In genomic region chr2:124653161-124653560, GRCm38 (mm10) we compare ENCODE assay signal across 19 mouse cellular contexts.
A peak's percentile ranks its signal among the peaks of the same experiment; 100 is the strongest.
DNase-seq lines count a peak whose midpoint lies in the region; ATAC-seq and TF ChIP-seq lines count a peak whose summit lies in the region.
"Had no signal": no experiment of that assay in that cellular context is flagged by ENCODE, and none has a peak within 500 bp of the region (broad histone marks: within the 10 kb centered on the region; RNA-seq: fewer than 3 reads in every experiment).

No protein-coding gene starts in this region.

- no peak for DNase-seq in forebrain, embryonic 10.5 days (ENCODE audit: extremely low spot score, low spot score)
- DNase-seq in layer of hippocampus, adult 11-12 months (ENCODE audit: low spot score) = peak; percentile 35
- no peak for DNase-seq in layer of hippocampus, adult 9-10 months (ENCODE audit: low spot score)
- DNase-seq in cerebellum, adult 2 months = peak; percentile 58 to 82
- no peak for DNase-seq in ovary, postnatal 36 days (ENCODE audit: low spot score)
- no peak for DNase-seq in ovary, postnatal 14 days (ENCODE audit: low spot score)
- DNase-seq: adrenal gland, adult 2 months; heart, postnatal 36 days; right cerebral cortex, postnatal 25 days; thymus, postnatal 25 days had no signal

- H3K4me1 ChIP-seq in forebrain, embryonic 13.5 days = peaks cover 4% of the 10 kb centered on the region; the same call in 1 of the 2 replicates
- H3K4me1 ChIP-seq in forebrain, embryonic 10.5 days = no peaks in the 10 kb centered on the region
- peaks cover 14% of the 10 kb centered on the region for H3K4me1 ChIP-seq in cerebellum, adult 2 months (ENCODE audit: control insufficient read depth, insufficient read depth, low read length)
- H3K4me1 ChIP-seq in forebrain, embryonic 16.5 days (replicated peaks; ENCODE audit: control insufficient read depth, insufficient read depth, low read length) = peaks cover 9% of the 10 kb centered on the region
- H3K4me1 ChIP-seq: limb, embryonic 13.5 days had no signal

- H3K9me3 ChIP-seq in forebrain, embryonic 13.5 days (replicated peaks) = no peaks in the 10 kb centered on the region
- H3K9me3 ChIP-seq in forebrain, embryonic 10.5 days = no peaks in the 10 kb centered on the region
- H3K9me3 ChIP-seq in forebrain, embryonic 16.5 days (ENCODE audit: control insufficient read depth, low read length) = no peaks in the 10 kb centered on the region
- H3K9me3 ChIP-seq: embryonic facial prominence, embryonic 13.5 days; heart, embryonic 13.5 days; limb, embryonic 13.5 days had no signal

- H3K4me3 ChIP-seq in forebrain, embryonic 13.5 days = no peak overlapping the region
- H3K4me3 ChIP-seq in forebrain, embryonic 10.5 days = no peak overlapping the region
- no peak overlapping the region for H3K4me3 ChIP-seq in cerebellum, adult 2 months (replicated peaks; ENCODE audit: insufficient read depth, low read depth, low read length)
- H3K4me3 ChIP-seq in forebrain, embryonic 16.5 days (replicated peaks; ENCODE audit: low read length) = no peak overlapping the region
- H3K4me3 ChIP-seq: embryonic facial prominence, embryonic 13.5 days; heart, embryonic 13.5 days; limb, embryonic 13.5 days had no signal

- H3K4me2 ChIP-seq in forebrain, embryonic 13.5 days = no peak overlapping the region
- no peak overlapping the region for H3K4me2 ChIP-seq in forebrain, embryonic 16.5 days (ENCODE audit: low read length)
- H3K4me2 ChIP-seq: embryonic facial prominence, embryonic 13.5 days; heart, embryonic 13.5 days; limb, embryonic 13.5 days had no signal

- peak; percentile 31; the same call in 1 of the 2 replicates for ATAC-seq in forebrain, embryonic 13.5 days
- ATAC-seq in forebrain, embryonic 16.5 days = peak; percentile 61
- ATAC-seq: intestine, embryonic 16.5 days had no signal

- no peaks in the 10 kb centered on the region for H3K27me3 ChIP-seq in forebrain, embryonic 13.5 days
- no peaks in the 10 kb centered on the region for H3K27me3 ChIP-seq in forebrain, embryonic 10.5 days (ENCODE audit: poor library complexity, severe bottlenecking)
- no peaks in the 10 kb centered on the region for H3K27me3 ChIP-seq in cerebellum, adult 2 months (ENCODE audit: control insufficient read depth, insufficient read depth, low read length)
- no peaks in the 10 kb centered on the region for H3K27me3 ChIP-seq in forebrain, embryonic 16.5 days (replicated peaks; ENCODE audit: control insufficient read depth, insufficient read depth, low read length)
- H3K27me3 ChIP-seq: CH12.LX; embryonic facial prominence, embryonic 13.5 days; heart, embryonic 13.5 days; limb, embryonic 13.5 days had no signal

- TF ChIP-seq POLR2A in cerebellum, adult 2 months (IDR thresholded peaks at IDR 0.05; ENCODE audit: borderline replicate concordance, insufficient read depth, low read length) = no peak

- H3K9ac ChIP-seq in forebrain, embryonic 13.5 days = no peak overlapping the region
- H3K9ac ChIP-seq in forebrain, embryonic 16.5 days (replicated peaks; ENCODE audit: low read depth, low read length) = no peak overlapping the region
- H3K9ac ChIP-seq: embryonic facial prominence, embryonic 13.5 days; heart, embryonic 13.5 days; limb, embryonic 13.5 days; liver, embryonic 14.5 days had no signal

- TF ChIP-seq CTCF in cerebellum, adult 2 months (IDR thresholded peaks at IDR 0.05; ENCODE audit: borderline replicate concordance, insufficient read depth, low read depth, low read length) = no peak

- 84% methylated on average over 7 of the region's 7 CpGs for WGBS in forebrain, embryonic 13.5 days
- WGBS in forebrain, embryonic 10.5 days = 93% methylated on average over 7 of the region's 7 CpGs
- WGBS in cerebellum, adult 2 months = 36% methylated on average over 7 of the region's 7 CpGs
- WGBS in forebrain, embryonic 16.5 days = 68% methylated on average over 7 of the region's 7 CpGs

- H3K36me3 ChIP-seq in forebrain, embryonic 13.5 days (ENCODE audit: poor library complexity, severe bottlenecking) = peaks cover 30% of the 10 kb centered on the region
- 0 out of 2 replicates have a peak, but pooled peaks cover 3% of the 10 kb centered on the region for H3K36me3 ChIP-seq in forebrain, embryonic 10.5 days (replicated peaks)
- peaks cover 5% of the 10 kb centered on the region for H3K36me3 ChIP-seq in forebrain, embryonic 16.5 days (ENCODE audit: control insufficient read depth, insufficient read depth)

- no peak overlapping the region for H3K27ac ChIP-seq in forebrain, embryonic 13.5 days
- no peak overlapping the region for H3K27ac ChIP-seq in forebrain, embryonic 10.5 days
- peak overlapping the region; percentile 59 for H3K27ac ChIP-seq in cerebellum, adult 2 months (ENCODE audit: insufficient read depth, low read length)
- peak overlapping the region; percentile 66 for H3K27ac ChIP-seq in forebrain, embryonic 16.5 days (ENCODE audit: low read length)
- H3K27ac ChIP-seq: embryonic facial prominence, embryonic 13.5 days; heart, embryonic 13.5 days; limb, embryonic 13.5 days; liver, embryonic 14.5 days; stomach, postnatal 0 days had no signal

Comparison
In these comparisons a context has a peak if more than half of its experiments do, and no peak if none do; other contexts are left out.
1. H3K27ac ChIP-seq: peak in cerebellum, adult 2 months (single experiment) and forebrain, embryonic 16.5 days (single experiment); none in forebrain, embryonic 13.5 days (single experiment) and forebrain, embryonic 10.5 days (single experiment).
2. DNase-seq: peak in layer of hippocampus, adult 11-12 months (single experiment) and cerebellum, adult 2 months (2 of 2); none in forebrain, embryonic 10.5 days (single experiment), layer of hippocampus, adult 9-10 months (single experiment), ovary, postnatal 36 days (single experiment) and ovary, postnatal 14 days (single experiment).